Mouse (Mus musculus) erythroblast, adult 5-6 weeks (primary cell): ENCODE data around the gene Ntm. TPM values are rescaled to one million over a fixed set of nuclear protein-coding genes. Genes with fewer than 3 reads are reported as not detected.

Experiments used
- ATAC-seq: replicated peaks from 2 replicates; pipeline ENCODE4 v1.8.0; 2016; ENCODE audit warnings: moderate number of reproducible peaks, mild to moderate bottlenecking, moderate TSS enrichment, inconsistent platforms; ENCODE audit not compliant: poor library complexity, low FRiP score, severe bottlenecking
- total RNA-seq, 2 experiments: library from RNA; stranded (forward) in 1 of 2; stranded (reverse) in 1 of 2; fragments of 150-400 nt in 1 of 2; fragments of 200-764, 138-1000 nt in 1 of 2; gene quantifications; 2 replicates each; pipeline versions ENCODE4 v1.2.3 to v1.2.4; 2015 to 2017; ENCODE audit warnings: low replicate concordance in 2 of 2

Ntm gene
- total RNA-seq, 2 experiments from 2014 or later = not detected

DNA sequence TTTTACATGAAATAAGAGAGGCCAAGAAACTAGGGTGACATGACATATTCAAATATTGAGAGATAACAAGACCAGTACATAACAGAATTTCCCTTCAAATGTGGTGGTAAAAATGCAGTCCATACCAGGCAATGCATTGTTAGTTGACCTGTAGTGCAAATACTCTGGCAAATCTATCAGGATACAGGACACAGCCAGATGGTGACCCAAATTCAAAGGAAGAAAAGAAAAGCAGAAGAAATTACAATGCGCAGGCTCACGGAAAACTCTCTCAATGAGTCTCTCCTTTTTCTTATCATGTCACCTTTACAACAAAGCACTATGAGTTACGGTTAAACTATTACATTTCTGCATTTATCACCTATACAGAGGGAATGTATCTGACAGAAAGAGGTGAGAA lies 664.6 kb downstream of the Ntm start:
- no peak for ATAC-seq

DNA sequence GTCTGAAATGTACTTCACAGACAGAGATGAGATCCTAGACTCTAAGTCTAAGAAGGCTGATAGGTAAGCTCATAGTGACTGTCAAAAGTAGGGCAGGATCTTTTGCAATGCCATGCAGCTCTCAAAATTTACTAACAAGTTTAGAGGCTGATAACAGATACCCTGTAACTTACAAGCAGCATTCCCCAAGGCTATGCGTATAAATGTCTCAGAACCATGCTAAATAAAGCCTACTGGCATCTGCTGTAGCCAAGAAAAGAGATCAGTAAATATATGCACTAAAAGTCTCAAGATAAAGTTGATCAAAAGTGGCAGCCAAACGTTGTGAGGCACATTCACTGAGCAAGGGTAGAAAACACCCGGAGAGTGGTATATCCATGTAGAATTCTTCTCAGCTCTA lies 666.2 kb downstream of the Ntm start:
- no peak for ATAC-seq

DNA sequence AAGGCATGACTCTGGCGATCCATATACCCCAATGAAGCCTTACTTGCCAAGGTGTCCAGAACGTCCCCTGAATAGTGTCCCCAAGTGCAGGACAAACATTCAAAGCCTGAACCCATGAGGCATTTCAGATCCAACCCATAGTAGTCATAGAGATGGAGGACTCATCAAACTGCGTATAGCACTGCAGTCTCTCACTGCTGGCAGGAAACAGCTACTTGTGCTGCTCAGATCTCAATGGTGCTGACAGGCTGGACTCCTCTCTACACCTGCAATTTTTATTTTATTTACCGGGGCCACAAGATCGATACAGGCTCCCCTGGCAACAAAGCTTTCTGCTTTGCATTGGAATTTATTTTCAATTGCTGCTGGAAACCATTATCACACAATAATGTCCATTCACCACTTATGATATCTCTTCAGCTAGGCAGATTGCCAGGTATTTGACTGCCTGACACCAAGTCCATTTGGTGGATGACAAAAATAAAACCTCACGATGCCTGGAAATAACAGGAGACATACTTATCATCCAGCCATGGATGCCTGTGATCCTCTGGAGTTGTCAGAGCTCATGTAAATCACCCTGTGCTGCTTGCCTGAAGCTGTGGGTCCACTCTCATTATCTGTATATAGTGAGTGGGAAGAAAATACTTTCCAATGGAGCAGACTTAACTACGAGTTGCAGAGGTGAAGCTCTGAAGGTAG lies 674.8 kb downstream of the Ntm start:
- ATAC-seq = no peak

DNA sequence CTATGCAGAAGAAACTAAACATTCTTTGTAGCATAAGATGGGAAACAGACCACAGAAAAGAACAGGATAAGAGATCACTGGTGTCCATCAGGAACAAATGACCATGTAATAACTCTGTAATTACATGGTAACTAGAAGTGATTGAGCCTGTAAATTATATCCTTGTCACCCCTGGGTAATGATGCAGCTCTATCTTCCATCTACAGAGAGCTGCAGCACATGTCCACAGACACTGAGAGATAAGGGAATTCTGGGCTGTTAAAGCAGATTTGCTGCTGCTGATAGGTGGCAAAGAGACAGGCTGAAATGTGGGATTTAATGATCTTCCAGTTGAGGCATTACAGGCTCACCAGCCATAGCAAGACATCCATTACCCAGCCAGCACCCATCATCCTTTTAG lies 677.8 kb downstream of the Ntm start:
- ATAC-seq = no peak

DNA sequence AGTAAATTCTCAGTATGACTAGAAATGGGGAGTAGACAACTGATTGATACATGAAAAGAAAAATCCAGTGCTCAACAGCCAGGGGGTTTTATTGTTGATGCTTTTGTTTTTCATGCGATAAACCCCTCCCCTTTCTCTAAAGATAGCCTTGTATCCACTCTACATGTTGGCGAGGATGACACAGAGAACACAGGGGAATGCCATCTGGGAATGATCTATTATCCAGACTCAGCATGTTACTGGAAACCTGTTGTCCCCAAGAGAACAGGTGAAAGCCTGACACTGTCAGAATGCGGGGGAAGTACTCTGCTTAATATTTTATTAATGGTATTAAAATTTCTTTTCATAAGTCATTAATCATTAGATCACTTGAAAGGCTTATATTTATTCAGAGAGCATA lies 690.1 kb downstream of the Ntm start:
- no peak for ATAC-seq

DNA sequence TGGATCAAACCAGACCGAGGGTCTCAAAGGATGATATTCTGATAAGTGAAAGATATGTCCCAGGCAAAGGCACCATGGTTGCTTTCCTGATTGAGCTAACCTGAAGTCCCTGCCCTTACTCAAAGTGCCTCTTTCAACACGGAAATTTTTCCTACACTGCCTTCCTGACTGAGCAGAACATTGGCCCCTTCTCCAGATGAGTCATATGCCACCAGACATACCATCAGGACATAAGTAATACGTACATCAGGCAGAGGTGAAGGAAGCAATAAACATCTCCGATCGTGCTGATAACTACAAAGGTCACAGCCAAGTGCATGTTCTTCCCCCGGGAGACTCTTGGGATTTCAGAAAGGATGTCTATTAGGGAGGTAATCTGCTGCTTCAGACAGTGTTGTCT lies 693.0 kb downstream of the Ntm start:
- ATAC-seq = no peak

DNA sequence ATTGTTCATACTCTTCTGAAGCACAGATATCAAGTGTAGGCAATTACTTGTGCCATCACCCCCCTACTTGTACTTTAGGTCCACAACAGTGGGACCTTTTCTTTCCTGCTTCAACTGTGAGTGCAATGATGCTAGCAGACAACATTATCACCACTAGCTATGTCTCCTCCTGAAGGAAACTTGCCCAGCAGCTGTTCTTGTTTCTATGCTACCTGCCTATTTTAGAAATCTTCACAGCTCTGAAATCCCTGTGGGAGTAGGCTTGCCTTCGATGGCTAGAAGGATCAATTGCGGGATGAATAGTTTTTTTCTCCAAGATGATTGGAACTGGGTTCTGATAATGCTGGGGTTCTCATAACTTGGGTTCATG lies 693.7 kb downstream of the Ntm start:
- no peak for ATAC-seq

DNA sequence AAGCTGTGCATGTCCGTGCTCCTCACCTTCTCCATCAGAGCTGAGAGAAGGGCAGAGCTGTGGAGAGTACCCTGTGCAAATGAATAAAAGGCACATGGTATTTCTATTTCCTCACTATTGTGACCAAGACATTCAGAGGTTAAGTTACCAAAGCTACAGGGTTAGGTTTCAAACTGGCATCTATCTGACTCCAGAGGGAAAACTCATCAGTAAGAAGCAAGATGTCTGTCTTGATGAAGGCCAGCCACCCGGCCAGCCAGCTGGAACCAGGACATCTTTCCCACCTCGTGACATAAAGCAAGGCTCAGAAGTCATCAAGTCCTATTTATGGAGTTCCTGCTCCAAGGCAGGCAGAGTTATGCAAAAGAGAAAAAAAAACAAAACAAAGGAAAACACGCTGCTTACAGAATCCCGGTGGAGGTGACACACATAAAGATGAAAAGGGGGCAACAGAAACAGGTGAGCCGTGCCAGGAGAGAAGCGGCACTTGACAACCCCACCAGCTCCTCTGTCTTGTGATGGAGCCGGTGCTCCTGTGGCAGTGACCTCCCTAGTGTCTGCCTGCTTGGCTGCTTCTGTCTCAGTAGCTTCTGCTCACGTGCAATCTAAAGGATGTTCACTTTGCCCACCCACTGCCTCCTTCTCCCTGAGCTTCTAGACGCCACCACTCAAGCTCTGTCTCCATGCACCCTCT lies 694.2 kb downstream of the Ntm start:
- ATAC-seq = no peak

DNA sequence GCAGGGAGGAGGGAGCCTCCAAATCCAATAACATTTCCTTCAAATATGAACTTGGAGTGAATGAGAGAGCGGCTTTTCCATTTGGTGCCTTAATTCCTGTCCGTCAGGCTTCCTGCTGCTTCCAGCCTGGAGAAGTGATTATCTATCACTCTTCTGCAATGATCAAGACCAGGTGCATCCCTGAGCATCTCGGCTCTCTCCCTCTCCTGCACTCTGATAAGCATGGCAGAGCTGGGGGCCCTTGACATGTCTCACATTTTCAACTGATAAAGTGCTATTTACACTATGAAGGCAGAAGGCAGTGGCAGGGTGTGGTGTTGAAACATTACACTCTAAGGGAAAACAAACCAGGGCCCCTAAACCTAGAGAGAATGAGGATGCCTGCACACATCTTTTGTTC lies 695.3 kb downstream of the Ntm start:
- ATAC-seq = no peak

DNA sequence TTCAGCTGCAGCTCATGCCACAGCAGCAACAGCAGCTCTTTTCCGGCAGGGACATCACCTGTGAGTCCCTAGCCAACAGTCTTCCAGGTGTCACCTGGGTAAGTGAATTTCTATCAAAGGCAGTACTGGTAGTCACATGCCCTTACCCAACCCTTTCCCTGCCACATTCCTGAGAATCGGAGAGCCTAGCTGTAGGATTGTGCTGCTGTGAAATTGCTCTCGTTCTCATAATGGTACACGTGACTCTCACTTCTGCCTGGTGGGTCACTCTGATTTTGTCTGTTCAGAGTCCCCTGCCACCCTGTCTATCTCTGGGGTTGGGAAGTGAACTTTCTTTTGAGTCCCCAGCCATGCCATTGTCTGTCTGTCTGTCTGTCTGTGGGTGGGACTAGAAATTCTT lies 697.8 kb downstream of the Ntm start:
- ATAC-seq = no peak

DNA sequence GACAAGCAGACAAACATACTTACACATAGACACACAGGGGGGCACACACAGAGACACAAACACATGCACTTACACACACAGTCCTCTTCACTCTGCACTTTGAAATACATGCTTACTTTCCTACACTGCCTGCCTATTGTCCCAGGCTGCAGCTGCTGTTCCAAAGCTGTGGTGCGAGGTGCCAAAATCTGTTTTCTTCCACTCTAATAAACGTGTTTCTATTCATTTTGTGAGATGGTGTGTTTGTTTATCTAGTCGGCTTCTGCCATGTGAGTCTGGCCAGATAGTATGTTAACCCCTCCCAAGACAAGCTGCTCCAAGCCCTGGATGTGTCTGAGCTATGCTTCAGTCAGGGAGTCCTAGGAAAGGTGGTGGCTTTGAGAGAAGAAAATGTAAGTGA lies 700.1 kb downstream of the Ntm start:
- no peak for ATAC-seq

DNA sequence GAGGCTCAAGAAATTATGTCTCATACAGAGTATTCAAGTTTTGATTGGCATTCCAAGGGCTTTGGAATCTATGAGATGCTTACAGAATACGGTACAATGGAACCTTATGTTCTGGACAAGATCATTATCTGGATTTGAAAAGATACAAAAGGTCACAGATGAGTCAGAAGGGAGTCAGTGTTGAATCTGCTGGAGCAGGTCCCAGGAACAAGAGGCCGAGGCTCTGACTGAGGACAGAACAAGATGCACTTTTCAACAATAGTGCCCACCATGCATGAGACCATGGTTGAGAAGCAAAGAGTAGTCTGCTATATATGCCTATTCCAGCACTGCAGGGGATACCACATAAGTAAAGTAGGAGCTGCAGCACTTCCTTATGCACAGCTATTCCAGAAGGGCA lies 710.1 kb downstream of the Ntm start:
- no peak for ATAC-seq

DNA sequence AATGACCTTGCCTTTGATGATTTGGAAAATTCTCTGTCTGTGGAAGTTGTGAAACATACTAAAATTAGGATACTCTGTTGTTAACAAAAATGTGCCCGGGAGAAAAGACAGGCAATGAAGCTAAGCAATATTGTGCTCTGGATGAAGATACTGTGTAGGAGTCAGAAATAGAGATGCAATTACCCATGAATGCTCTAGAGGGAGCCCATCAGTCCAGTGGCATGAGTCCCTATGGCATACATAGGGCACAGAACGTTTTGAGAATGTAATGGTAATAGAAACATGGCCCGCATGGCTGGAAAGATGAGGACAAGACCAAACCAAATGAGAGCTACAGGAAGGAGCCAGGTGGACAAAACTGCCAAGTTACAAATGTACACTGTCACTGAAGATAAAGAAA lies 712.1 kb downstream of the Ntm start:
- no peak for ATAC-seq

DNA sequence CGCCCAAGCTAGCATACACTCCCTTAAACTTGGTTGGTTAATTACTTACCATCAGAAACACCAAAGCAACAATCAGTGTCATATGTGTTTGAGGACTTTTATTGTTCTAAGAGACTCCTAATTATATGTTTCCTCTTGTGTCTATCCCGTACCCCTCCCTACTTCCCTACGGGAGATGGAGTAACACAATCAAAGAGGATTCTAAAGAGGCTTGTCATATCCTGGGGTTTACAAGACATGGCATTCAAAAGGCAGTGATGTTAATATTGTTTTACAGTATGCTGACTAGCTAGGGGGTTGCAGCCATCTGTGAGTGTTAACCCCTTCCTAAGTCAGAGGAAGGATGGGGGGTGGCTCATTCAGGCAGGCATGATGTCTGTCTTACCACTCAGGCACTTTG lies 715.1 kb downstream of the Ntm start:
- ATAC-seq = no peak

DNA sequence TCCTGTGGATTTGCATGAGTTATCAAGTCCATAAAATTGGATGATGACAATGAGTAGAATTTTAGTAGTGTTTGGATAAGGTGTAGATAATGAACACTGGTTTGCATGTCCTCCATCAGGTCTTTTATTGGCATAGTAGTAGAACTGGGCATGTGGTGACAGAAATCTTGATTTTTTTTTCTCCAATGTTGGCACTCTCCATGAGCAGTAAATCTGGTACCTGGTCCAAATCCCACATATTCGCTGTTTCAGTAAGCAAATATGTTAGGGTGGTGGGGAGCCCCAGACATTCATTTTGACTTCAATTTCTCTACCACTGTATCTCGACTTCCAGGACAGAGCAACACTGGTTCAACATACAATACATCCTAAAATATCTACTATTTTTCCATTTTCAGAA lies 718.9 kb downstream of the Ntm start:
- ATAC-seq = no peak

DNA sequence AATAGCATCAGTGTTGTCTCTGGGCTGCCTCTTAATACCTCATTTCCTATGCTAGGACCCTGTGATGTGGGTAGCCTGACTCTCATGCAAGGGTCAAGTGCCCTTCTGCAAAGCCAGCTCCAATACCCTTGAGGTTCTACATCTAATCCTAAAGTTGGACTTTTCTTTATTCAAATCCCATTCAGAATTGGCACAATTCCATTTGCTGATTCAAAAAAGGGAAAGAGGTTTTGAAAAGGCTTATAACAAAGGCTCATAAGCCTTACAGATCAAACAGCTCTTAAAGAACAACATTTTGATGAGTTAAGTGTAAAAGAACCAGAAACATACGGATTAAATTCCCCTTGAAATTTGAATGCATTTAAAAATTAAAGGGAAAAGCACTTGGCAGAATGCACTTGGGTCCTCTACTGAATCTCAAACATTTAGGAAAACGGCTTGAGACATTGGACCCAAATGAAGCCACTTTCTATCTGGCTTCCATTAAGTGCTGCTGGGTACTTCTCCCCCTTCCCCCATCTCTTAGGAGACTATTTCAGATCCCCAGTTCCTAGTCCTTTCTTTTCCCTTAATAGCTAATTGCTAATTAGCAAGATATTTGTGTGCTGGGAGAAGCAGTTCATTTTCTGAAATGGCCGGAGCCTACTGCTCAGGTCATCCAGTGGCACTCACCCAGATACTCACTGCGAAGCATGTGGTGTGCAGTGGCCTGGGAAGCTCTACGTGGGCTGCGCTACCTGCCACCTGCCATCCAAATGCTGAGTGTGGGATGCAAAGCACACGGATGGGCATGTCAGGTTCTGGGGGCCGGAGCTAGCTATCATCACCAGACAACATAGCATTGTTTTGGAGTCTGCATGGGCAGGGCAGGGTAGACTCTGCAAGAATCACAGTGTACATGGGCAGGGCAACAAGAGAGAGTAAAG lies 720.2 kb downstream of the Ntm start:
- no peak for ATAC-seq

DNA sequence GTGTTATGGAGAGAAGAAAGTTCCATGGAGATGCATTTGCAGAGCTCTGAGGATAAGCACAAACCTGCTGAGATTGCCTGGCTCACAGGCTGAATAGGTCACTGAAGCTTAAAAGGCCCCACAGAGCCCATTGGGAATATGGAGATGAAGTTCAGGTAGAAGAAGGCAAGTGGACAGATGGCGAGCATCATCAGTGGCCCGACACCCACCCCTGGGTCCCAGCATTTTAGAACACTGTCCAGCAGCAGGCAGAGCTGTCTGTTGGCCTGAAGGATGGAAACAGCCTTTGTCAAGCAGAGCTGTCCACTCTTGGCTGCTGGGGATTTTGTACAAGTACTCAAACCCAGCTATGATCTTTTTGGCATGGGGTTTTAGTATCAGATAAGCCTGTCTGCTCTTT lies 722.1 kb downstream of the Ntm start:
- no peak for ATAC-seq

DNA sequence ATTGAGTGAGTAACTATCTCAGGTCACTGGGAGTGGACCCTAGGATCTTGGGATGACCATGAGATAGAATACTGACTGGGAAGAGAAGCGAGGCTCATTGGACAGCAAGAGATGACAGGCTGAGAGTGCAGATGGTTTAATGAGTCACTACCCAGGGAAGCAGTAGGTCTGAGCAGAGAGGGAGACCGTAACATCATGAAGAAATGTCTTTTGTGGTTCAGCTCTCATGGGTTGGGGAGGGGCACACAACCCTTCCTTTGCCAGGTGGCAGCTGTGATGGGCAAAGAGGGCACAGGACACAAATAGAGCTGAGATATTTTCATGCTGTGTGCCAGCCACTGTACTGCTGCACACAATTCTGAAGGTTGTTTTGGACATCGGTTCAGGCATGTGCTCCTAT lies 724.0 kb downstream of the Ntm start:
- no peak for ATAC-seq

DNA sequence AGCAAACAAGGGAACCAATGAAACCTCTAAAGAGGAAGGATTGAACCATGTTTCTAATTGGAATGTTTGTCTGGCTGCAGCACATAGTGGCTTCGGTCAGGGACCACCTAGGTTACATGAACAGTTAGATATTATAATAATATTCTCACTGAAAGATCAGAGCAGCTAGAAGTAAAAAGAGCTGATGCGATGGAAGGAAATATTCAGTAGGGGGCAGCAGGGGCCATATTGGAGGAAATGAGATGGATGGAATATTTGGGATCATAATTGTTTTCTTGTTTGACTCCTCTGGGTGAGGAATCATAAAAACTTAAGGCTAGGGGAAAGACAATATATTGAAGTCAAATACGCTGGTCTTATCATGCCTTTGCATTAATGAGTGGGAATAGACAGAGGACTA lies 726.2 kb downstream of the Ntm start:
- no peak for ATAC-seq

DNA sequence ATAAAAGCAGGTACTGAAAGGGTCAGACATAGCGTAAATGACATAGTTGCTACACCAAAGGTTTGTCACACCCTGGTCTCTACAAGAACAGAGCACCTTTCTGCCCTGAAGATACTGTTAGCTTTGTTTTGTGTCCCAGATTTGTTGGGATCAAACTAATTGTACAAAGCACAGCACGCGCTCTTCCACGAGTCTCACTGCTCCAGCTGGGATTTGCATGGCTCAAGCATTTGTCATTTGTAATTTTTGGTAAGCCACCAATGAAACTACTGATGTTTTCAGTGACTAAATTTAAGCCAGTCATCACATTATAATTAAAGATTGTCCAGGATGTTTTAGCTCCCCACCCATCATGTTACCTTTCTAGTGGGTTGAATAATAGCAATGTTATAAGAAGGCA lies 735.2 kb downstream of the Ntm start:
- ATAC-seq = no peak
